Mouse (Mus musculus) layer of hippocampus, adult 9-11 months (tissue): Measurements from ENCODE around the gene Slc7a11.

Source experiments
- DNase-seq: peaks from one replicate; pipeline ENCODE4 v3.0.0; 2022

The Slc7a11 gene

GRCm38 (mm10) chr3:49965569-49965968, 477.8 kb downstream of the Slc7a11 start:
- no peak for DNase-seq

GRCm38 (mm10) chr3:49960581-49960980, 482.8 kb downstream of the Slc7a11 start:
- no peak for DNase-seq

GRCm38 (mm10) chr3:49946845-49947244, 496.6 kb downstream of the Slc7a11 start:
- no peak for DNase-seq

GRCm38 (mm10) chr3:49944783-49945182, 498.6 kb downstream of the Slc7a11 start:
- peak; percentile 54 for DNase-seq

GRCm38 (mm10) chr3:49937611-49938010, 505.8 kb downstream of the Slc7a11 start:
- DNase-seq: no peak

GRCm38 (mm10) chr3:49929496-49929895, 513.9 kb downstream of the Slc7a11 start:
- no peak for DNase-seq

GRCm38 (mm10) chr3:49928509-49929263, 514.7 kb downstream of the Slc7a11 start:
- DNase-seq: no peak

GRCm38 (mm10) chr3:49913929-49914328, 529.5 kb downstream of the Slc7a11 start:
- no peak for DNase-seq

GRCm38 (mm10) chr3:49910922-49911321, 532.5 kb downstream of the Slc7a11 start:
- DNase-seq: no peak

- no peak for DNase-seq
Measured at GRCm38 (mm10) chr3:49908426-49909341, 534.7 kb downstream of the Slc7a11 start.

GRCm38 (mm10) chr3:49893945-49894344, 549.5 kb downstream of the Slc7a11 start:
- DNase-seq: no peak

GRCm38 (mm10) chr3:49887359-49887758, 556.1 kb downstream of the Slc7a11 start:
- no peak for DNase-seq

- no peak for DNase-seq
Measured at GRCm38 (mm10) chr3:49886220-49886945, 557.0 kb downstream of the Slc7a11 start.

GRCm38 (mm10) chr3:49880496-49880895, 562.9 kb downstream of the Slc7a11 start:
- DNase-seq: no peak

- DNase-seq: no peak
Measured at GRCm38 (mm10) chr3:49870786-49871185, 572.6 kb downstream of the Slc7a11 start.

- no peak for DNase-seq
Measured at GRCm38 (mm10) chr3:49867951-49868584, 575.3 kb downstream of the Slc7a11 start.

GRCm38 (mm10) chr3:49867147-49867950, 576.1 kb downstream of the Slc7a11 start:
- no peak for DNase-seq

- DNase-seq: no peak
Measured at GRCm38 (mm10) chr3:49866061-49866515, 577.3 kb downstream of the Slc7a11 start.

GRCm38 (mm10) chr3:49856797-49857196, 586.6 kb downstream of the Slc7a11 start:
- no peak for DNase-seq

- DNase-seq: no peak
Measured at GRCm38 (mm10) chr3:49854277-49854676, 589.1 kb downstream of the Slc7a11 start.

GRCm38 (mm10) chr3:49842971-49843370, 600.4 kb downstream of the Slc7a11 start:
- no peak for DNase-seq
